Mouse (Mus musculus) limb, embryonic 10.5 days (tissue): ENCODE results near the gene Ppp2r3a. TPM values are rescaled to one million over a fixed set of nuclear protein-coding genes. Genes with fewer than 3 reads are reported as not detected.
A peak's percentile ranks its signal among the peaks of the same experiment; 100 is the strongest.

Experiments used
- DNase-seq: peaks from one replicate; pipeline ENCODE4 v3.0.0-alpha.2; 2017; ENCODE audit warnings: low spot score
- H3K27ac ChIP-seq: fragments of 300-500 bp; sonication (generic); 2 replicates; pipeline ENCODE4 v1.5.1; 2016; ENCODE audit warnings: mild to moderate bottlenecking
- H3K27me3 ChIP-seq: fragments of 300-500 bp; sonication (generic); 2 replicates; pipeline ENCODE4 v1.6.1; 2016; ENCODE audit warnings: low read depth, mild to moderate bottlenecking; ENCODE audit not compliant: poor library complexity, severe bottlenecking
- H3K36me3 ChIP-seq: fragments of 300-500 bp; sonication (generic); 2 replicates; pipeline ENCODE4 v1.6.1; 2016; ENCODE audit warnings: mild to moderate bottlenecking, moderate library complexity
- H3K4me1 ChIP-seq: fragments of 300-500 bp; sonication (generic); 2 replicates; pipeline ENCODE4 v1.6.1; 2016
- H3K4me3 ChIP-seq: fragments of 300-500 bp; sonication (generic); 2 replicates; pipeline ENCODE4 v1.5.1; 2016; ENCODE audit warnings: mild to moderate bottlenecking, moderate library complexity
- H3K9me3 ChIP-seq: fragments of 300-500 bp; sonication (generic); replicated peaks from 2 replicates; pipeline ENCODE4 v1.6.1; 2016; ENCODE audit warnings: mild to moderate bottlenecking
- WGBS: fragments of 180-500 bp; shearing (Covaris S2); methylation state at CpG from one replicate; pipeline ENCODE4 v1.1.7; 2016; 5-methylcytosine and 5-hydroxymethylcytosine counted together
- polyA plus RNA-seq: library from polyadenylated mRNA; unstranded; fragments of >200 nt; fragmentation: Nextera tagmentation; extraction: Ambion mirVana; gene quantifications from 2 replicates; pipeline ENCODE4 v1.2.1, GENCODE M21; 2016

Ppp2r3a gene
- polyA plus RNA-seq, 1 experiment from 2014 or later, result 10.3 TPM

DNA sequence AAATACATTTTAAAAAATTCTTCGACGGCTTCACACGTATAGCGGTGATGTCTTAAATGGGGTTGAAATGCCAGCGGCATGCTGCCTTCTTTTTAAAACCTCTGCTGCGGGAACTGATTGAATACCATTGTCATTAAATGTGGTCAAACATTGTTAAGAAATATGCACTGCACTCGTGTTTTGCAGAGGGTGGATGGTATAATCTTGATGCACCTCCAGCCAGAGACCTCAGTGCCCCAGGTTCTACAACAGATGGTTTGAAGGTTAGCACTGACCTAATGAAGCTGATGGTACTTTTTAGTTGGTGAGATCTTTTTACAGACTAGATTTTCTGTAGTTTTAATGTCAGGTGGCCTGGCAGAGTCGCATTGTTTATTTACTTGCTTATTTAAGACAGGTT, 175.9 kb downstream of the Ppp2r3a start:
- H3K4me3 ChIP-seq, result peak overlapping the region; percentile 99
- WGBS, result under 1% methylated on average over 8 of the region's 8 CpGs
- 0 out of 2 replicates have a peak, but pooled peaks cover 8% of the 10 kb centered on the region for H3K36me3 ChIP-seq
- H3K27me3 ChIP-seq, result no peaks in the 10 kb centered on the region
- DNase-seq, result no peak
- no peaks in the 10 kb centered on the region for H3K9me3 ChIP-seq
- peak overlapping the region; percentile 99; the same call in 1 of the 2 replicates for H3K27ac ChIP-seq
- peaks cover 41% of the 10 kb centered on the region for H3K4me1 ChIP-seq

DNA sequence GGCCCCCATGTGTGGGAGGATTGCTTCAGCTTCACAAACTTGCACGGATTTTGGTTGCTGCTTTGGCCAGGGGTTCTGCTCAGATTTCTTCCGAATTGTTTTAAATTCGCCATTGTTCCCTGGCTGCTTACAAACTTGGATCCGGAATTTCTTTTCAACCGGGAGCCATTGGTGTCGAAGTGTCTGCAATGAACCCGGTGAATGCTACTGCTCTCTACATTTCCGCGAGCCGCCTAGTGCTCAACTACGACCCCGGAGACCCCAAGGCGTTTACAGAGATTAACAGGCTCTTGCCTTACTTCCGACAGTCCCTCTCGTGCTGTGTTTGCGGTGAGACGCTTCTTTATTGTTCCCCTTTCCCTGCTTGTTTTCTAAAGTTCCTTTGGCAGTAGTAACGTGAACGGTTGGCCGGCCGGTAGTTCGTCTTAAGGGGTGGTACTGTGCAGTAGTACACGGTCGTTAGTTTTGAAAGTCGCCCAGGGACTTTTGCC, 176.5 kb downstream of the Ppp2r3a start:
- peak; percentile 65 for DNase-seq
- under 1% methylated on average over 25 of the region's 25 CpGs for WGBS
- peaks cover 40% of the 10 kb centered on the region for H3K4me1 ChIP-seq

DNA sequence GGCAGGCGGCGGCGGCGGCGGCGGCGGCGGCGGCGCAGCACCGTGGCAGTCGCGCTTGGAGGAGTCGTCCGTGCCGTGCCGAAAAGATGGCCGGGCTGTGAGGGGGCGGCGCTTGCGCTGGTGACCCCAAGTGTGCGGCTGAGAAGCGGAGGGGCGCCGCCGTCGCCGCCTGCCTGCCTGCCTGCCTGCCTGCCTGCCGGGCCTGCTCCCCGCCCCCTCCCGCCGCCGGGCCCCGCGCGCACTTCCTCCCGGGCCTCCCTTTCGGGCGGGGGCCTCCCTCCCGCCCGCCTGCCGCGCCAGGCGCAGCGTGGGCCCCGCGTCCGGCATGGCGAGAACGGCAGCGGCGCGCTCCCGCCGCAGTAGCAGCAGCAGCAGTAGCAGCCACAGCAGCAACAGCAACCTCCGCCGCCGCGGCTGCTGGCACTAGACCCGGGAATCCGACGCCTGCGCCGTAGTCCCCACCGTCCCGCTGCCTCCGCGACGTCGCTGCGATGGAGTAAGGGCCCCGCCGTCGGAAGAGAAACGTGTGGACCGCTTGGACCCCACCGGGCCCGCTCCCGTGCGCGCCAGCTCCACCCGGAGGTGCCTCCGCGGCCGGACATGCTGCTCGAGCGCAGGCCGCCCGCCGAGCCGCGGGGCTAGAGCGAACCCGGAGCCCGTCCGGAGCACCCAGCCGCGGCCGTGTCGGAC, 177.1 kb downstream of the Ppp2r3a start:
- Histone ChIP-seq H3K27ac (peak overlapping the region; percentile 99), H3K4me3 (peak overlapping the region; percentile 99), H3K27me3 (no peaks in the 10 kb centered on the region), H3K36me3 (0 out of 2 replicates have a peak, but pooled peaks cover 5% of the 10 kb centered on the region), H3K4me1 (peaks cover 33% of the 10 kb centered on the region), H3K9me3 (no peaks in the 10 kb centered on the region)
- under 1% methylated on average over 82 of the region's 100 CpGs for WGBS
- DNase-seq, result peak; percentile 86

More for the DNA sequence above, 176.5 kb downstream of the Ppp2r3a start:
- Histone ChIP-seq H3K4me3 (peak overlapping the region; percentile 99), H3K27ac (peak overlapping the region; percentile 99), H3K9me3 (no peaks in the 10 kb centered on the region), H3K36me3 (0 out of 2 replicates have a peak, but pooled peaks cover 8% of the 10 kb centered on the region), H3K27me3 (no peaks in the 10 kb centered on the region)

DNA sequence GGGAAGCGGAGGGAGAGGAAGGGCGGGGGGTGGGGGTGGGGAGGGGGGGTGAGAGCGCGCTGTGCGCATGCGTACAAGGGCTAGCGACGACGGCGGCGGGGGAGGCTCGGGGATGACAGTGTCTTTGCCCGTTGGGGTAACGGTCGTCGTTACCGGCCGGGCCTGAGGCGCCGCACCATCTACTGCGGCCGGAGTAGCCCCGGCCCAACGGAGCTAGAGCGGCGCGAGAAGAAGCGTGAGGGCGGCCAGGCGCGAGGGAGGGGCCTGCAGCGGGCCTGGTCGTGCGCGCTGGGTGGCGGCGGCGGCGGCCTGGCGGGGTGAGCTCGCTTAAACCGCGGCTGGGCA, 177.6 kb downstream of the Ppp2r3a start, which contains the start of gene Msl2:
TSS of gene Msl2 (plus strand) at position 115 of the 345 bp plus-strand sequence.
- no peaks in the 10 kb centered on the region for H3K9me3 ChIP-seq
- 0 out of 2 replicates have a peak, but pooled peaks cover 3% of the 10 kb centered on the region for H3K36me3 ChIP-seq
- DNase-seq, result no peak
- H3K27me3 ChIP-seq, result no peaks in the 10 kb centered on the region
- H3K4me1 ChIP-seq, result peaks cover 29% of the 10 kb centered on the region
- under 1% methylated on average over 41 of the region's 43 CpGs for WGBS
- peak within 1 kb of the TSS; percentile 99 for H3K4me3 ChIP-seq
- H3K27ac ChIP-seq, result peak within 1 kb of the TSS; percentile 99

DNA sequence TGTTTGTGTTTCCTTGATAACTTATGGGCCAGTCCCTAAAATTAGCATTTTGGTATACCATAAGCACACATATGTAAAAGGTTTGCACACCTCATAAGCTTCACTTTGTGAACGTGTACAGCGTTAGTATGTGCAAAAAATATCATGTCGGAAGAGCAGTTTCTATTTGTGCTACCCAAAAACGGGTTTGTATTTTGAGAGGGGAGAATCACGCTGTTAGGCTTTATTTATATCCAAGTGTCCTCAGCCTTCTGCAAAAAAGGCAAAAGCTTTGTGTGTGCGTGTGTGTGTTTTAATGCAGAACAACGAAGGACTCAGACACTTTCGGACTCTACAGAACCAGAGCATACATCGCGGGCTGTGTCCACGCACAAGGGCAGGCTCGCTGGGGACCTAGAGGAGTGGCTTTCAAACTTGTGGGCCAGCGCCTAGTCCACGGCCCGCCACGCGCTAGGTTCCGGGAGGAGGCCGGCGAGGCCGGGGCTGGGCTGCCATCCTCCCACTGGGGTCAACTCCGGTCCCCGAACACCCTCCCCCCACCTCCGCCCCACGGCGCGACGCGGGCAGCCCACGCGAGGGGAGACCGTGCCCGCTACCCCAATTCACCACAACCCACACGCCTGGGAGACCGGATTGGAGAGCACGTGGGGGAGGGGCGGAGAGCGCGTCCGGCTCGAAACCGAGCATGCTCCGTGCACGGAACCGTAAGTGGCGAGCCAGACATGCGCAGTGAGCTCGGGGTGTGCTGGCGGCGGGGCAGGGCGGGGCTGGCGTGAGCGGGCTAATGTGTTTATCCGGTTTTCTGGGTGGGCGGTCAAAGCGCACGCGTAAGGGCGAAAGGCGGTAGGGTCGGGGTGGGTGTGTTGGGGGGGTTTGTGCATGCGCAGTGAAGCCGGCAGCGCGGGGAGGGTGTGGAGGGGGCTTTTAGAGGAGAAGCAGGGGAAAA, 178.3 kb downstream of the Ppp2r3a start:
- 2% methylated on average over 61 of the region's 65 CpGs for WGBS
- no peaks in the 10 kb centered on the region for H3K9me3 ChIP-seq
- peak overlapping the region; percentile 99 for H3K4me3 ChIP-seq
- peak; percentile 99 for DNase-seq
- H3K36me3 ChIP-seq, result no peaks in the 10 kb centered on the region
- H3K4me1 ChIP-seq, result peaks cover 23% of the 10 kb centered on the region
- no peaks in the 10 kb centered on the region for H3K27me3 ChIP-seq
- H3K27ac ChIP-seq, result peak overlapping the region; percentile 99

DNA sequence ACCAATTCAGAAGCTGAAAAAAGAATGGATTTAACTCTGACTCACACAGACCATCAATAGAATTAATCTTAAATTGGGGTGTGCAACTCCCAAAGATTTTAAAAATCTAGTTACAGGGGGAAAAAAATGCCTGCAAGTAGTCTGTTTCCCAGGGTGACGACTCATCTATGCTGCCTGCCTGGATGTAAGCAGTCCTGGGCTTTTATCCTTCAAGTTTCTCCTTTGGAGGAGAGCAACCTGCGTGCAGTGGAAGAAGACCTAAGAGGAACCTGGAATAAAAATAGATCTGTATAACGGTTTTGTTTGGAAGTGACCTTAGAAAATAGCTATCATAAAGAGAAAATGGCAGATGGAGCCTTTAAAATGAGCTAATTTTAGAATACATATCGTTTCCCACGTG, 179.1 kb downstream of the Ppp2r3a start:
- no peak for DNase-seq
- Histone ChIP-seq H3K4me3 (0 out of 2 replicates have a peak overlapping the region, but pooled peaks have one; percentile 99), H3K4me1 (peaks cover 15% of the 10 kb centered on the region), H3K27ac (0 out of 2 replicates have a peak overlapping the region, but pooled peaks have one; percentile 99), H3K27me3 (no peaks in the 10 kb centered on the region), H3K36me3 (no peaks in the 10 kb centered on the region), H3K9me3 (no peaks in the 10 kb centered on the region; the same call in 1 of the 2 replicates)
- WGBS, result 63% methylated on average over 5 of the region's 5 CpGs

DNA sequence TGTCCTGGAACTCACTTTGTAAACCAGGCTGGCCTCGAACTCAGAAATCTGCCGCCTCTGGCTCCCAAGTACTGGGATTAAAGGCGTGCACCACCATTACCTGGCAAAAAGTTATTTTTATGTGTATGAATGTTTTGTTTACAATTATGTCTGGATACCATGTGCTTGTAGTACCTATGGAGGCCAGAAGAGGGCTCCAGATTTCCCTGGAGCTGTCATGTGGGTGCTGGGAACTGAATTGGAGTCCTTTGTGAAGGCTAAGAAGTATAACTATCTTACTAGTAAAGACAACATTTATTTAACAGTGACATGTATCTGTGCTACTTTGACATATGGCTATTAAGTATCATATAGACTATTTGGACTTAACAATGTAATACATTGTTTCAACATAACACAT, 181.8 kb downstream of the Ppp2r3a start:
- no peaks in the 10 kb centered on the region for H3K36me3 ChIP-seq
- no peak overlapping the region for H3K4me3 ChIP-seq
- peaks cover 7% of the 10 kb centered on the region; the same call in 1 of the 2 replicates for H3K4me1 ChIP-seq
- DNase-seq, result no peak
- no peak overlapping the region for H3K27ac ChIP-seq
- WGBS, result 94% methylated on average over 3 of the region's 3 CpGs
- H3K27me3 ChIP-seq, result no peaks in the 10 kb centered on the region
- no peaks in the 10 kb centered on the region; the same call in 1 of the 2 replicates for H3K9me3 ChIP-seq

DNA sequence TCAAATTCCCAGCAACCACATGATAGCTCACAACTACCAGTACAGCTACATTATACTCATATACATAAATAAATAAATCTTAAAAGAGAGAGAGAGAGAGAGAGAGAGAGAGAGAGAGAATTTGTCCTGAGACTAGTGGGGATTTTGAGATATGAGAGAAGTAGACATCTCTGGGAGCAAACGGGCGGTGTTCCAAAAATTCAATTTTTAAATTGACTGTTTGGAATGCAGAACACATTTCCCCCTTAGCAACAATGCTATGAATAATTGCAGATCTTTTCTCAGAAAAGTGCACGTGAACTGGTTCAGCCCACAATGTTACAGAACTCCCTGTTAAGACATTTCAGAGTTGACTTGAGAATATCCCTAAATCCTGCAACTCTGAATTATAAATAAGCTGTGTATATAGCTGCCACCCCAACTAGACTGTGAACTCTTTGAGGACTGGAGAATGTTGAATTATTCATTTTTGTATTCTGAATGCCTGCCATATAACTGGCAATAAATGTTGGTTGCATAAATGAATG, 186.5 kb downstream of the Ppp2r3a start:
- H3K27ac ChIP-seq, result no peak overlapping the region
- H3K4me3 ChIP-seq, result no peak overlapping the region
- H3K36me3 ChIP-seq, result no peaks in the 10 kb centered on the region
- 94% methylated on average over 3 of the region's 3 CpGs for WGBS
- H3K27me3 ChIP-seq, result no peaks in the 10 kb centered on the region
- DNase-seq, result no peak
- H3K9me3 ChIP-seq, result no peaks in the 10 kb centered on the region; the same call in 1 of the 2 replicates
- H3K4me1 ChIP-seq, result 0 out of 2 replicates have a peak, but pooled peaks cover 3% of the 10 kb centered on the region

DNA sequence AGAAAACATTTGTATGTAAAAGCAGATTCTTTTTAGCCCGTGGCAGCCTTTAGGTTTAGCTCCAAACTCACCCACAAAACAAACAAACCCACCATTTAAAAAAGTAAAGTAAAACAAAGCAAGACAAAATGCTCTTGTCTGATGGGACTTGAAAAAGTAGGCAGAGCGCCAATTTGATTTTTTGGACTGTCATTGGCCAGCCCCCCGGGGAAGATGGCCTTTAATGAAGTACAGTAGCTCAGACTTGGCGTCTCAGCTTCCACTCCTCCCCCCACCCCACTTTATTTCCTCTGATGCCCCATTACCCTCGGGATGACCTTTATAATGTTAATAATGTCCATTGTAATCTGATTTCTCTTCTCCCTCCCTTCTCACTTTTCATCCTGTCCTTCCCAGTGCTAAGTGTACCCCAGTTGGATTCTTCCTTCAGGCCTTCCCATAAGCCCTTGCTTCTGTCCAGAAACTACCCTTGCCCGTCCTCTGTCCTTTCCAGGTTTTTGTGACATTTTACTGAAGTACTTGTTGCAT, 189.3 kb downstream of the Ppp2r3a start:
- H3K36me3 ChIP-seq, result no peaks in the 10 kb centered on the region
- H3K27ac ChIP-seq, result no peak overlapping the region
- no peaks in the 10 kb centered on the region for H3K27me3 ChIP-seq
- 75% methylated on average over 6 of the region's 6 CpGs for WGBS
- H3K4me1 ChIP-seq, result 0 out of 2 replicates have a peak, but pooled peaks cover 3% of the 10 kb centered on the region
- 0 out of 2 replicates have a peak, but pooled peaks cover 2% of the 10 kb centered on the region for H3K9me3 ChIP-seq
- H3K4me3 ChIP-seq, result no peak overlapping the region
- no peak for DNase-seq

DNA sequence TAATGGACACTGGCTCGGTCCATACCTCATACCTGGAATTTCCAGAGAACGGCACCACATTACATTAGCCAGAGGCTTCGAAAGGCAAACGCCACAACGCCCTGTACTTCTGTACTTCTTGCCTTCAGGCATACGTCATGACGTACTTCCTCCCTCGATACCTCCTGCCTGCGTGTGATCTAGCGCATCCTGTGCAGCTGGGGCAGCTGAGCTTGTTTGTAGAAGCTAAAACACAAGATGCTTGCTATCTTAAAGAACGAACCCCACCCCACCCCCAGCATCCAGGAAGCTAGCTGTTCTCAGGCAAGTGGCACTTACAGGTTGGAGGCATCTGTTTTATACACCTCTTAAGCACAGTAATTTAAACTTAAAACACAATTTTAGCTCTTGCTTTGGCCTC, 190.6 kb downstream of the Ppp2r3a start:
- no peak for DNase-seq
- Histone ChIP-seq H3K9me3 (0 out of 2 replicates have a peak, but pooled peaks cover 2% of the 10 kb centered on the region), H3K27me3 (no peaks in the 10 kb centered on the region), H3K27ac (no peak overlapping the region), H3K4me1 (0 out of 2 replicates have a peak, but pooled peaks cover 3% of the 10 kb centered on the region), H3K4me3 (no peak overlapping the region), H3K36me3 (no peaks in the 10 kb centered on the region)
- WGBS, result 84% methylated on average over 11 of the region's 11 CpGs

DNA sequence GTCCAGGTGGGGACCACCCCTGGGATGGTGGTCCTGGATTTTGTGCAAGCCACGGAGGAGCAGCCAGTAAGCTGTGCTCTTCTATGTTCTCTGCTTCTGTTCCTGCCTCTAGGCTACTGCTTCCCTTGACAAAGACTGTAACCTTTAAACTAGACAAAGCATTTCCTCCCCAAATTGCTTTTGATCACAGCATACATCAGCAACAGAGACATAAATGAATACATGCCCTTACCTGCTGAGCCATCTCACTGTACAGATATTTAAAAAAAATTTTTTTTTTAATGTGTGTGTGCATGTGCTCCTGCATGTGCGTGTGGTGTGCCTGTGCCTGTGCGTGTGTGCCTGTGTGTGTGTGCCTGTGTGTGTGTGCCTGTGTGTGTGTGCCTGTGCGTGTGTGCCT, 194.4 kb downstream of the Ppp2r3a start:
- Histone ChIP-seq H3K27ac (no peak overlapping the region), H3K9me3 (0 out of 2 replicates have a peak, but pooled peaks cover 2% of the 10 kb centered on the region), H3K4me1 (0 out of 2 replicates have a peak, but pooled peaks cover 3% of the 10 kb centered on the region), H3K36me3 (no peaks in the 10 kb centered on the region), H3K27me3 (no peaks in the 10 kb centered on the region), H3K4me3 (no peak overlapping the region)
- no peak for DNase-seq
- WGBS, result 91% methylated on average over 4 of the region's 4 CpGs
